Mouse (Mus musculus): ENCODE measurements around the gene Ramp3. TPM values are rescaled to one million over a fixed set of nuclear protein-coding genes. Genes with fewer than 3 reads are reported as not detected.
A peak's percentile ranks its signal among the peaks of the same experiment; 100 is the strongest.

Gene Ramp3
- polyA plus RNA-seq (2015; fragmentation: Nextera tagmentation; extraction: Ambion mirVana): 1.9 and 2.2 TPM in 2 replicates

DNA sequence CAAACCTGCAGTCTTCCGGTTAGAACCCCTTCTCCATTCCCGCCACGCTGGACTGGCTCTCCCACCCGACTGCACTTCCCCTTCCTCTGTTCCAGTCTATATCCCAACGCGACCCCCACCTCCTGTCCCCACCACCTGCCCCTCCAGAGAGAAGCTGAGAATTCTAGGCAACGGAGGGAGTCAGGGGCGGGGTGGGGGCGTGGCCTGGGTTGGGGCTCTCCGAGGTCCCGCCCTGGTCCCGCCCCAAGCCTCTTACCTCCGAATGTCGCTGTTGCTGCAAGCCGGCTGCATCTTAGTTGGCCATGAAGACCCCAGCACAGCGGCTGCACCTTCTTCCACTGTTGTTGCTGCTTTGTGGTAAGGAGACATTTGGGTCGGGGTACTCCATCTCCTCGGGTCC is at the start of gene Ramp3:
Gene Ramp3 (plus strand): TSS at position 251 of the 400 bp plus-strand sequence.
- Histone ChIP-seq H3K9me3 (replicated peaks) (no peaks in the 10 kb centered on the region), H3K9ac (peak within 1 kb of the TSS; percentile 34), H3K4me3 (peak within 1 kb of the TSS; percentile 39), H3K4me1 (0 out of 2 replicates have a peak, but pooled peaks cover 3% of the 10 kb centered on the region), H3K27ac (no peak within 1 kb of the TSS), H3K4me2 (peak within 1 kb of the TSS; percentile 68), H3K27me3 (no peaks in the 10 kb centered on the region), H3K36me3 (ENCODE audit: poor library complexity, severe bottlenecking) (no peaks in the 10 kb centered on the region)
- ATAC-seq: peak; percentile 81
- under 1% methylated on average over 18 of the region's 18 CpGs for WGBS

- Histone ChIP-seq H3K9ac (no peak overlapping the region), H3K9me3 (replicated peaks) (no peaks in the 10 kb centered on the region), H3K4me1 (no peaks in the 10 kb centered on the region), H3K4me3 (no peak overlapping the region), H3K4me2 (no peak overlapping the region), H3K36me3 (ENCODE audit: poor library complexity, severe bottlenecking) (peaks cover 95% of the 10 kb centered on the region), H3K27me3 (no peaks in the 10 kb centered on the region), H3K27ac (no peak overlapping the region)
- 95% methylated on average over 12 of the region's 12 CpGs for WGBS
- ATAC-seq: no peak
Observed at GRCm38 (mm10) chr11:6615250-6616205, 42.8 kb upstream of the Ramp3 start.

- Histone ChIP-seq H3K27ac (no peak overlapping the region), H3K4me3 (0 out of 2 replicates have a peak overlapping the region, but pooled peaks have one; percentile 77), H3K36me3 (ENCODE audit: poor library complexity, severe bottlenecking) (peaks cover 56% of the 10 kb centered on the region), H3K9ac (0 out of 2 replicates have a peak overlapping the region, but pooled peaks have one; percentile 32), H3K4me1 (peaks cover 25% of the 10 kb centered on the region), H3K4me2 (no peak overlapping the region), H3K27me3 (no peaks in the 10 kb centered on the region), H3K9me3 (replicated peaks) (no peaks in the 10 kb centered on the region)
- ATAC-seq: no peak
- WGBS: 92% methylated on average over 10 of the region's 10 CpGs
Observed at GRCm38 (mm10) chr11:6623704-6624103, 34.6 kb upstream of the Ramp3 start.

DNA sequence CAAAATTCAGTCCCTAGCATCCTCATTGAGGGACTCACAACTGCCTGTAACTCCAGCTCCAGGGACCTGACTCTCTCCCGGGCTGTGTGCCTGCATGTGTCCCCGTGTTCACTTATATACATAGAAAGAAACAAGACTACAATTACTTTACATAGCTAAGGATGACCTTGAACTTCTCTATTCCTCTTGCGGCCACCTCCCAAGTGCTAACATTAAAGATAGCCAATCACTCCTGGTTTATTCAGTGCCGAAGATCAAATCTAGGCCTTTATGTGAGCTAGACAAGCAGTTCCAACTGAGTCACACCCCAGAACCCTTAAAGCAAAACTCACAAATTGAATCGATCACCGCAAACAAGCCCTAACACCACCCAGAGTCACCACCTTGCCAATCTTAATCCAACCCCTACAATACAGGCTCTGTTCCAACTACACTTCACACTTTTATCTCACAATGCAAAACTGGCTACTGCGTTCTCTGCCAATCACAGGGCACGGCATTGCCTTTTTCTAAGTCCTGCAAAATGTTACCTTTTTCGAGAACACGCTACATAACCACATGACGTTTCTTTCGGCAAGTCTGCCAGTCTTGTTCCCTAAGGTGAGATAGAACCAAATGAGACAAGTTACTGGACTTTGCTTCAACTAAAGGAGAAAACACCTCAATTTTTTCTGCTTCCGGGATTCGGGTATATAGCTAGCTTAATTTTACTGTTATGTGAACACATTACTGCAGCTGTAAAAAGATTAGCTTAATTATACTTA is 33.5 kb upstream of the Ramp3 start:
- WGBS: 75% methylated on average over 14 of the region's 14 CpGs
- no peaks in the 10 kb centered on the region for H3K9me3 ChIP-seq (replicated peaks)
- H3K27me3 ChIP-seq: no peaks in the 10 kb centered on the region

GRCm38 (mm10) chr11:6625478-6626387 is 32.6 kb upstream of the Ramp3 start, which contains the start of gene Tbrg4:
Tbrg4 (minus strand) TSS chr11:6626067.
- Histone ChIP-seq H3K27me3 (no peaks in the 10 kb centered on the region), H3K36me3 (ENCODE audit: poor library complexity, severe bottlenecking) (peaks cover 36% of the 10 kb centered on the region), H3K4me1 (peaks cover 25% of the 10 kb centered on the region), H3K4me2 (peak within 1 kb of the TSS; percentile 89), H3K9ac (peak within 1 kb of the TSS; percentile 73), H3K4me3 (peak within 1 kb of the TSS; percentile 77), H3K9me3 (replicated peaks) (no peaks in the 10 kb centered on the region), H3K27ac (peak within 1 kb of the TSS; percentile 83)
- ATAC-seq: peak; percentile 97
- under 1% methylated on average over 66 of the region's 66 CpGs for WGBS

More for the DNA sequence above, 33.5 kb upstream of the Ramp3 start:
- Histone ChIP-seq H3K27ac (no peak overlapping the region), H3K4me2 (peak overlapping the region; percentile 89), H3K9ac (peak overlapping the region; percentile 73), H3K4me3 (peak overlapping the region; percentile 77), H3K4me1 (peaks cover 25% of the 10 kb centered on the region), H3K36me3 (ENCODE audit: poor library complexity, severe bottlenecking) (peaks cover 46% of the 10 kb centered on the region)
- ATAC-seq: no peak

GRCm38 (mm10) chr11:6626388-6626772 is 31.9 kb upstream of the Ramp3 start:
- peak overlapping the region; percentile 73 for H3K9ac ChIP-seq
- ATAC-seq: peak; percentile 44
- peaks cover 25% of the 10 kb centered on the region for H3K4me1 ChIP-seq
- H3K27ac ChIP-seq: peak overlapping the region; percentile 83
- H3K36me3 ChIP-seq (ENCODE audit: poor library complexity, severe bottlenecking): peaks cover 30% of the 10 kb centered on the region
- no peaks in the 10 kb centered on the region for H3K27me3 ChIP-seq
- peak overlapping the region; percentile 89 for H3K4me2 ChIP-seq
- WGBS: 11% methylated on average over 16 of the region's 16 CpGs
- H3K4me3 ChIP-seq: peak overlapping the region; percentile 77
- no peaks in the 10 kb centered on the region for H3K9me3 ChIP-seq (replicated peaks)

DNA sequence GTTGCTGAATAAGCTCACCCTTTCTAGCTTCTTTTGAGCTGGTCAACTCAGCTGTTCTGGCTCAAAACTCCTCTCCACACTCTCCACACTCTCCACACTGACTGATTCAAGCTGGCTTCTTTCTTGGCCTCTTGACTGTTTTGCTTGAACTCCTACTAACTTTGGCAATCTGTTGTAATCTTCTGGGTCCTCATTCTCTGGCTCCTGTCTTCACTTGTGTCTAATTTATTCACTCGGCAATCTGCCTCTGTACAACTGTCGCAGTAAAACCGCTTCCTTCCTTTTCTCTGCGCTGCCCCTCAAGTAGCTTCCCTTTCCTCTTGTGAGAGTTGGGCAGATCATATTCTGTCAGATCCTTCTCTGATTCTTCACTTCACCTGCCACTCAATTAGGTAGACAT is 30.6 kb upstream of the Ramp3 start:
- Histone ChIP-seq H3K27me3 (no peaks in the 10 kb centered on the region), H3K9me3 (replicated peaks) (no peaks in the 10 kb centered on the region), H3K4me1 (peaks cover 25% of the 10 kb centered on the region), H3K9ac (no peak overlapping the region), H3K4me2 (no peak overlapping the region), H3K36me3 (ENCODE audit: poor library complexity, severe bottlenecking) (peaks cover 16% of the 10 kb centered on the region), H3K27ac (no peak overlapping the region), H3K4me3 (no peak overlapping the region)
- no peak for ATAC-seq
- 94% methylated on average over 4 of the region's 4 CpGs for WGBS

DNA sequence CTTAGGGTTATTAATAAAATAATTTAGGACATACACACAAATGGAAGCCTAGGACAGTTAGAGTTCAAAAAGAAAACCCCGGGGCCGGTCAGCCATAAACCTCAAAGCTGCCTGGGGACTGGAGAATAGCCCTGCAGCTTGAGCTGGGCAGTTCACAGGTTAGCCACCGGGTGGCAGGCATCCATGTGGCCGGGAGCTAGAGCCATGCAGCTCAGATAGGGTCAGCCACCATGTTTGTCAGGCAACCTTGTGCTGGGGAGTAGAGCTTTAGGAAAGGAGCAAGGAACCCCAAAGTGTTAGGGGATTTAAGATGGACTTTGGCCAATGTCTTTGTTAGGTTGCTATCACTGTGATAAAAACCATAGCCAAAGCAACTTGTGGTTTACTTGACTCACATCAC is 29.8 kb upstream of the Ramp3 start:
- Histone ChIP-seq H3K36me3 (ENCODE audit: poor library complexity, severe bottlenecking) (peaks cover 8% of the 10 kb centered on the region), H3K27me3 (no peaks in the 10 kb centered on the region), H3K9ac (no peak overlapping the region), H3K4me1 (peaks cover 24% of the 10 kb centered on the region), H3K4me3 (no peak overlapping the region), H3K4me2 (no peak overlapping the region), H3K9me3 (replicated peaks) (no peaks in the 10 kb centered on the region), H3K27ac (no peak overlapping the region)
- ATAC-seq: no peak
- 20% methylated on average over 4 of the region's 4 CpGs for WGBS

GRCm38 (mm10) chr11:6629655-6630054 is 28.7 kb upstream of the Ramp3 start:
- no peak overlapping the region for H3K9ac ChIP-seq
- H3K9me3 ChIP-seq (replicated peaks): no peaks in the 10 kb centered on the region
- H3K27ac ChIP-seq: no peak overlapping the region
- H3K4me3 ChIP-seq: no peak overlapping the region
- no peak for ATAC-seq
- H3K27me3 ChIP-seq: no peaks in the 10 kb centered on the region
- peaks cover 13% of the 10 kb centered on the region for H3K4me1 ChIP-seq
- no peak overlapping the region for H3K4me2 ChIP-seq
- H3K36me3 ChIP-seq (ENCODE audit: poor library complexity, severe bottlenecking): no peaks in the 10 kb centered on the region

GRCm38 (mm10) chr11:6636150-6636549 is 22.2 kb upstream of the Ramp3 start:
- WGBS: 77% methylated on average over 8 of the region's 8 CpGs
- no peaks in the 10 kb centered on the region for H3K9me3 ChIP-seq (replicated peaks)
- H3K9ac ChIP-seq: no peak overlapping the region
- H3K4me2 ChIP-seq: no peak overlapping the region
- no peaks in the 10 kb centered on the region for H3K36me3 ChIP-seq (ENCODE audit: poor library complexity, severe bottlenecking)
- H3K4me1 ChIP-seq: no peaks in the 10 kb centered on the region
- no peak overlapping the region for H3K4me3 ChIP-seq
- no peaks in the 10 kb centered on the region for H3K27me3 ChIP-seq
- H3K27ac ChIP-seq: no peak overlapping the region
- ATAC-seq: no peak

DNA sequence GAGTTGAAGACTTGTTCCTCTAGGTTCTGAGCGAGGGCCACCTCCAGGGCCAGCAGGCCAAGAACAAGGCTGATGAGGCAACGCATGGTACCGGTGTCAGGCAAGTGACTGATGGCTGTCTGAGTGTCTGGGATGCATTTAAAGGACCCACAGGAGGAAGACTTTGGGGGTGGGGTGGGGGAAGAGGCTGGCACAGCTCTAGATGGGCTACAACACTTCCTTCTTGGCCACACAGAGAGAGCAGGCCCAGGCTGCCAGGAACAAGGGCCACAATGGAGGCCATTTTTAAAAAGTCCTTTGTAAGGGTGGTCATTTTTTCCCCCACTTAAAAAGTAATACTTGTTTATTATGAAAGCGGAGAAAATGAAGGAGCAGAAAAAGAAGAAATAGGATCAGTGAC is 19.8 kb upstream of the Ramp3 start, which contains the start of gene Wap:
Gene Wap (minus strand): TSS at position 101 of the 400 bp plus-strand sequence.
- no peaks in the 10 kb centered on the region for H3K36me3 ChIP-seq (ENCODE audit: poor library complexity, severe bottlenecking)
- 91% methylated on average over 4 of the region's 4 CpGs for WGBS
- no peaks in the 10 kb centered on the region for H3K9me3 ChIP-seq (replicated peaks)
- no peak within 1 kb of the TSS for H3K4me2 ChIP-seq
- no peaks in the 10 kb centered on the region for H3K4me1 ChIP-seq
- H3K27ac ChIP-seq: no peak within 1 kb of the TSS
- H3K9ac ChIP-seq: no peak within 1 kb of the TSS
- no peaks in the 10 kb centered on the region for H3K27me3 ChIP-seq
- H3K4me3 ChIP-seq: no peak within 1 kb of the TSS
- no peak for ATAC-seq
